Mouse (Mus musculus) CH12.LX (cell line): ENCODE results near the gene Arhgef3. TPM values are rescaled to one million over a fixed set of nuclear protein-coding genes. Genes with fewer than 3 reads are reported as not detected.

ENCODE experiments used
- DNase-seq: peaks from one replicate; pipeline ENCODE4 v3.0.0-alpha.2; 2013; ENCODE audit errors: extremely low read depth
- H3K27ac ChIP-seq: 2 replicates; pipeline ENCODE4 v1.5.1; 2012; ENCODE audit warnings: low read depth, mild to moderate bottlenecking, control low read depth, moderate library complexity; ENCODE audit not compliant: insufficient read depth
- H3K27me3 ChIP-seq: replicated peaks from 2 replicates; pipeline ENCODE3; 2012; ENCODE audit warnings: inconsistent platforms
- H3K36me3 ChIP-seq, 2 experiments: replicated peaks in 1 of 2; 2 replicates each; pipeline versions ENCODE3 to v1.6.1; 2012; ENCODE audit warnings: inconsistent platforms in 1 of 2, low read length in 1 of 2, mild to moderate bottlenecking in 1 of 2, mixed read lengths in 1 of 2, moderate library complexity in 1 of 2; ENCODE audit not compliant: control insufficient read depth in 1 of 2, insufficient read depth in 1 of 2
- H3K4me1 ChIP-seq, 2 experiments: 2 replicates each; pipeline ENCODE4 v1.6.1; 2012; ENCODE audit warnings: inconsistent platforms in 1 of 2, moderate library complexity in 1 of 2; ENCODE audit not compliant: insufficient read depth in 2 of 2, control insufficient read depth in 1 of 2
- H3K4me2 ChIP-seq: 2 replicates; pipeline ENCODE4 v1.6.1; 2012; ENCODE audit warnings: low read depth, mild to moderate bottlenecking, control low read depth; ENCODE audit not compliant: poor library complexity, insufficient read depth, severe bottlenecking
- H3K4me3 ChIP-seq, 3 experiments: fragments of 150-350 bp in 1 of 3; sonication (generic) in 1 of 3; replicated peaks in 1 of 3; 2 replicates each; pipeline versions ENCODE3 to v1.5.1; 2011 to 2012; ENCODE audit warnings: low read depth in 2 of 3, low read length in 2 of 3, mild to moderate bottlenecking in 2 of 3, moderate library complexity in 2 of 3, control low read depth in 1 of 3, improper control_type of control experiment in 1 of 3, inconsistent platforms in 1 of 3, mixed read lengths in 1 of 3; ENCODE audit not compliant: poor library complexity in 1 of 3
- H3K79me2 ChIP-seq: replicated peaks from 2 replicates; pipeline ENCODE4 v1.6.1; 2012; ENCODE audit warnings: mild to moderate bottlenecking, moderate library complexity; ENCODE audit not compliant: control insufficient read depth, poor library complexity, insufficient read depth, severe bottlenecking; ENCODE audit errors: extremely low read depth
- H3K9ac ChIP-seq: 2 replicates; pipeline ENCODE4 v1.6.1; 2012; ENCODE audit warnings: low read depth, mild to moderate bottlenecking, control low read depth, moderate library complexity; ENCODE audit not compliant: insufficient read depth
- H3K9me3 ChIP-seq: replicated peaks from 2 replicates; pipeline ENCODE3; 2012; ENCODE audit warnings: low read length, inconsistent platforms, mixed read lengths
- BHLHE40 ChIP-seq: IDR thresholded peaks from 2 replicates; pipeline ENCODE4 v1.6.1; 2011; ENCODE audit warnings: mild to moderate bottlenecking, low read depth, low read length, improper control_type of control experiment
- CHD1 ChIP-seq: IDR thresholded peaks from 2 replicates; pipeline ENCODE4 v1.6.1; 2012; ENCODE audit warnings: low read depth, low read length, improper control_type of control experiment, inconsistent platforms
- CHD2 ChIP-seq: IDR thresholded peaks from 2 replicates; pipeline ENCODE4 v1.6.1; 2011; ENCODE audit warnings: low read length, improper control_type of control experiment
- CTCF ChIP-seq, 2 experiments: IDR thresholded peaks in 1 of 2; conservative IDR thresholded peaks in 1 of 2; 2 replicates each; pipeline ENCODE4 v1.5.1; 2011 to 2012; ENCODE audit warnings: low read depth in 2 of 2, low read length in 2 of 2, improper control_type of control experiment in 1 of 2, inconsistent platforms in 1 of 2, mild to moderate bottlenecking in 1 of 2, moderate library complexity in 1 of 2
- ETS1 ChIP-seq: conservative IDR thresholded peaks from 2 replicates; pipeline ENCODE4 v1.6.1; 2012; ENCODE audit warnings: low read depth, mild to moderate bottlenecking, inconsistent platforms, low read length, improper control_type of control experiment, moderate library complexity
- HCFC1 ChIP-seq: IDR thresholded peaks from 2 replicates; pipeline ENCODE4 v1.6.1; 2012; ENCODE audit warnings: low read depth, mild to moderate bottlenecking, inconsistent platforms, low read length, improper control_type of control experiment
- IRF4 ChIP-seq: IDR thresholded peaks from 2 replicates; pipeline ENCODE4 v1.6.1; 2014; ENCODE audit warnings: low read depth, mild to moderate bottlenecking, inconsistent platforms, low read length, improper control_type of control experiment
- JUN ChIP-seq: IDR thresholded peaks from 2 replicates; pipeline ENCODE4 v1.6.1; 2011; ENCODE audit warnings: low read depth, mild to moderate bottlenecking, low read length, improper control_type of control experiment, moderate library complexity; ENCODE audit not compliant: insufficient read depth
- JUND ChIP-seq: conservative IDR thresholded peaks from 2 replicates; pipeline ENCODE4 v1.6.1; 2011; ENCODE audit warnings: low read depth, low read length, improper control_type of control experiment
- KAT2A ChIP-seq: IDR thresholded peaks from 2 replicates; pipeline ENCODE4 v1.6.1; 2012; ENCODE audit warnings: low read length, improper control_type of control experiment, inconsistent platforms; ENCODE audit not compliant: insufficient replicate concordance
- MAFK ChIP-seq: IDR thresholded peaks from 2 replicates; pipeline ENCODE4 v1.6.1; 2011; ENCODE audit warnings: low read length, improper control_type of control experiment; ENCODE audit not compliant: insufficient replicate concordance
- MAX ChIP-seq: IDR thresholded peaks from 2 replicates; pipeline ENCODE4 v1.6.1; 2011; ENCODE audit warnings: low read length, improper control_type of control experiment
- MAZ ChIP-seq: IDR thresholded peaks from 2 replicates; pipeline ENCODE4 v1.6.1; 2012; ENCODE audit warnings: low read depth, mild to moderate bottlenecking, inconsistent platforms, low read length, improper control_type of control experiment, moderate library complexity
- MEF2A ChIP-seq: IDR thresholded peaks from 2 replicates; pipeline ENCODE4 v1.6.1; 2014; ENCODE audit warnings: low read depth, mild to moderate bottlenecking, inconsistent platforms, low read length, improper control_type of control experiment, borderline replicate concordance
- NRF1 ChIP-seq: IDR thresholded peaks from 2 replicates; pipeline ENCODE4 v1.6.1; 2014; ENCODE audit warnings: low read depth, mild to moderate bottlenecking, inconsistent platforms, low read length, improper control_type of control experiment, moderate library complexity
- POLR2AphosphoS2 ChIP-seq: IDR thresholded peaks from 2 replicates; pipeline ENCODE4 v1.6.1; 2011; ENCODE audit warnings: low read depth, low read length, improper control_type of control experiment
- RAD21 ChIP-seq: IDR thresholded peaks from 2 replicates; pipeline ENCODE4 v1.6.1; 2011; ENCODE audit warnings: low read depth, mild to moderate bottlenecking, low read length, improper control_type of control experiment, moderate library complexity
- TBP ChIP-seq: conservative IDR thresholded peaks from 2 replicates; pipeline ENCODE4 v1.6.1; 2011; ENCODE audit warnings: low read depth, low read length, improper control_type of control experiment
- TCF12 ChIP-seq: IDR thresholded peaks from 2 replicates; pipeline ENCODE4 v1.6.1; 2014; ENCODE audit warnings: low read depth, mild to moderate bottlenecking, inconsistent platforms, low read length, improper control_type of control experiment
- ZC3H11A ChIP-seq: IDR thresholded peaks from 2 replicates; pipeline ENCODE4 v1.6.1; 2012; ENCODE audit warnings: low read depth, mild to moderate bottlenecking, inconsistent platforms, low read length, improper control_type of control experiment
- ZMIZ1 ChIP-seq: IDR thresholded peaks from 2 replicates; pipeline ENCODE4 v1.6.1; 2012; ENCODE audit warnings: low read depth, mild to moderate bottlenecking, inconsistent platforms, low read length, improper control_type of control experiment
- ZNF384 ChIP-seq: IDR thresholded peaks from 2 replicates; pipeline ENCODE4 v1.6.1; 2012; ENCODE audit warnings: low read depth, low read length, improper control_type of control experiment, inconsistent platforms
- dilution Hi-C: fragments of 300-500 bp; cut with MboI; formaldehyde crosslinking; loops from 2 replicates; pipeline ENCODE4 v1.14.3; 2020; ENCODE audit warnings: low sequenced_read_pairs; ENCODE audit not compliant: extremely low pct_unique_long_range_greater_than_20kb, extremely low pct_ligation_motif_present
- in situ Hi-C: fragments of 300-500 bp; cut with MboI; formaldehyde crosslinking; loops from 3 replicates; pipeline ENCODE4 v1.14.3; 2019; ENCODE audit warnings: low sequenced_read_pairs, low pct_ligation_motif_present, low pct_unique_long_range_greater_than_20kb, mixed read lengths
- polyA plus RNA-seq: library from polyadenylated mRNA; unstranded; fragments of >175 nt; gene quantifications from 2 replicates; pipeline ENCODE4 v1.2.1, GENCODE M21; 2012; ENCODE audit warnings: low read depth; ENCODE audit not compliant: insufficient read length
- total RNA-seq, 2 experiments: library from RNA; depleted of rRNA; stranded (reverse); fragments of 300-350 nt in 1 of 2; fragments of >200 nt in 1 of 2; gene quantifications; 2 replicates each; pipeline ENCODE4 v1.2.3; 2012 to 2014

Arhgef3 gene
- total and polyA plus RNA-seq, 3 experiments, result 0.51 to 0.64 (median 0.62) TPM

GRCm38 (mm10) chr14:27131521-27131920, 16.8 kb downstream of the Arhgef3 start:
- Histone ChIP-seq H3K4me2 (no peak overlapping the region), H3K4me3 (no peak overlapping the region), H3K9ac (no peak overlapping the region), H3K27me3 (no peaks in the 10 kb centered on the region), H3K79me2 (no peaks in the 10 kb centered on the region), H3K9me3 (no peaks in the 10 kb centered on the region), H3K27ac (no peak overlapping the region), H3K4me1 (no peaks in the 10 kb centered on the region), H3K36me3 (no peaks in the 10 kb centered on the region)
- in situ Hi-C loops, result no loop called here
- TF ChIP-seq MEF2A (no peak), CTCF (conservative IDR thresholded peaks at IDR 0.05 in 1 of 2, IDR thresholded peaks at IDR 0.05 in 1 of 2; ENCODE audit: low read depth in 2 of 2, low read length in 2 of 2) (no peak), KAT2A (no peak), ZNF384 (no peak), MAZ (no peak), CHD2 (no peak), JUND (no peak), BHLHE40 (no peak), ZC3H11A (no peak), JUN (no peak), POLR2AphosphoS2 (no peak), TCF12 (no peak), MAFK (no peak), IRF4 (no peak), TBP (no peak), RAD21 (no peak)
- dilution Hi-C loops, result no loop called here
- no peak for DNase-seq

- no peak for DNase-seq
- Histone ChIP-seq H3K9me3 (no peaks in the 10 kb centered on the region), H3K27me3 (no peaks in the 10 kb centered on the region), H3K4me2 (no peak overlapping the region), H3K27ac (no peak overlapping the region)
- in situ Hi-C loops, result no loop called here
- dilution Hi-C loops, result no loop called here
- no peak for TF ChIP-seq IRF4
- TF ChIP-seq ZC3H11A, result no peak
- no peak for TF ChIP-seq ETS1
- no peak for TF ChIP-seq ZMIZ1
- no peak for TF ChIP-seq NRF1
- TF ChIP-seq MAX, result no peak
- no peak for TF ChIP-seq RAD21
- TF ChIP-seq TBP, result no peak
- no peak for TF ChIP-seq MAFK
- no peak for TF ChIP-seq MAZ
- TF ChIP-seq ZNF384, result no peak
- TF ChIP-seq KAT2A, result no peak
- no peak for TF ChIP-seq HCFC1
- no peak for TF ChIP-seq CHD1
- TF ChIP-seq, all 38 proteins: peak for 0
- Histone ChIP-seq H3K4me1 (peaks cover 4 to 17% of the 10 kb centered on the region in 2 experiments), H3K79me2 (no peaks in the 10 kb centered on the region), H3K36me3 (no peaks in the 10 kb centered on the region), H3K4me3 (no peak overlapping the region), H3K9ac (no peak overlapping the region)
Measured at GRCm38 (mm10) chr14:27138891-27139290, 24.2 kb downstream of the Arhgef3 start.
